Mouse (Mus musculus): ENCODE results near the gene Ugt1a5. TPM values are rescaled to one million over a fixed set of nuclear protein-coding genes. Genes with fewer than 3 reads are reported as not detected.
A peak's percentile ranks its signal among the peaks of the same experiment; 100 is the strongest.

The Ugt1a5 gene
- polyA plus RNA-seq, 1 experiment from 2014 or later: not detected

DNA sequence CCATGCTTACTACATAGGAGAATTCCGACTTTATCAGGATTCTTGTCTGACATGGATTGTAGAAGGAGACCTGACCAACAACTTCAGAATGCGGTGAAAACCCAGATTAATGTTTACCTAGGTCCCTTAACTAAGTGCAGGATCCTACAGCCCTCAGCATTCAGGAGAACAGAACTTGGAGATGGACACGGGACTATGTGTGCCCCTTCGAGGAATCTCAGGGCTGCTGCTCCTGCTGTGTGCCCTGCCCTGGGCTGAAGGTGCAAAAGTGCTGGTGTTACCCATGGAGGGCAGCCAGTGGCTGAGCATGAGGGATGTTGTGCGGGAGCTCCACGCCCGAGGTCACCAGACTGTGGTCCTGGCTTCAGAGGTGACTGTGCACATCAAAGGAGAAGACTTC, 34.6 kb downstream of the Ugt1a5 start, which contains the start of gene Ugt1a2:
Ugt1a2 (plus strand) TSS at position 146 of the 400 bp plus-strand sequence.
- no peaks in the 10 kb centered on the region for H3K36me3 ChIP-seq
- ATAC-seq (ENCODE audit: insufficient read depth, low FRiP score, low read depth): no peak
- 76% methylated on average over 7 of the region's 7 CpGs for WGBS
- H3K27ac ChIP-seq: no peak within 1 kb of the TSS
- peaks cover 5% of the 10 kb centered on the region; the same call in 1 of the 2 replicates for H3K4me1 ChIP-seq
- H3K4me3 ChIP-seq (replicated peaks): no peak within 1 kb of the TSS
- H3K9me3 ChIP-seq: no peaks in the 10 kb centered on the region
- H3K4me2 ChIP-seq: no peak within 1 kb of the TSS
- no peaks in the 10 kb centered on the region for H3K27me3 ChIP-seq (replicated peaks)
- no peak within 1 kb of the TSS for H3K9ac ChIP-seq

DNA sequence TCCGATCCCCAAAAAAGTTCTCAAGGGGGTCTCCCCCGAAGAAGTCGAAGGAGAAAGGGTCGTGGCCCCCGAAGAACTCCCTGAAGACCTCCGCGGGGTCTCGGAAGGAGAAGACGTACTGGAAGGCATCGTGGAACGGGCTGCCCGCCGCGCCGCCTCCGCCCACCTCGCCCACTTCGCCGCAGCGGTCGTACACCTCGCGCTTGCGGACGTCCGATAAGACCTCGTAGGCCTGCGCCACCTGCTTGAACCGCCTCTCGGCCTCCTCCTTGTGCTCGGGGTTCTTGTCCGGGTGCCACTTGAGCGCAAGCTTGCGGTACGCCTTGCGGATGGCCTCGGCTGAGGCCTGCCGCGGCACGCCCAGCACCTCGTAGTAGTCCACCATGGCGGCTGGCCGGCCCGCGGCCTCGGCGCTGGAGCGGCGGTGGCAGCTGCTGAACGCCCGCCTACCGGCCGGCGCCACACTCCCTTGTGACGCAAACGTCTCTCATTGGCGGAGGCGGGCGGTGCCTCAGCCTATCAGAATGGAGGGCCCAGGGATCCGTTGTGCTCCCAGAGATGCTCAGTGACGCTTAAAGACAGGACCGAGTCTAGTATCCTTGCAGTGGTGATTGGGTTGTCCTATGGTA, 39.6 kb downstream of the Ugt1a5 start, which contains the start of gene Dnajb3:
Dnajb3 (minus strand) TSS at position 489 of the 629 bp plus-strand sequence.
- peaks cover 5% of the 10 kb centered on the region; the same call in 1 of the 2 replicates for H3K4me1 ChIP-seq
- ATAC-seq (ENCODE audit: insufficient read depth, low FRiP score, low read depth): peak; percentile 93
- H3K9me3 ChIP-seq: no peaks in the 10 kb centered on the region
- WGBS: 7% methylated on average over 62 of the region's 62 CpGs
- peak within 1 kb of the TSS; percentile 26; the same call in 1 of the 2 replicates for H3K9ac ChIP-seq
- H3K36me3 ChIP-seq: no peaks in the 10 kb centered on the region
- H3K4me2 ChIP-seq: peak within 1 kb of the TSS; percentile 86
- H3K27me3 ChIP-seq (replicated peaks): no peaks in the 10 kb centered on the region
- peak within 1 kb of the TSS; percentile 48 for H3K4me3 ChIP-seq (replicated peaks)
- H3K27ac ChIP-seq: no peak within 1 kb of the TSS

DNA sequence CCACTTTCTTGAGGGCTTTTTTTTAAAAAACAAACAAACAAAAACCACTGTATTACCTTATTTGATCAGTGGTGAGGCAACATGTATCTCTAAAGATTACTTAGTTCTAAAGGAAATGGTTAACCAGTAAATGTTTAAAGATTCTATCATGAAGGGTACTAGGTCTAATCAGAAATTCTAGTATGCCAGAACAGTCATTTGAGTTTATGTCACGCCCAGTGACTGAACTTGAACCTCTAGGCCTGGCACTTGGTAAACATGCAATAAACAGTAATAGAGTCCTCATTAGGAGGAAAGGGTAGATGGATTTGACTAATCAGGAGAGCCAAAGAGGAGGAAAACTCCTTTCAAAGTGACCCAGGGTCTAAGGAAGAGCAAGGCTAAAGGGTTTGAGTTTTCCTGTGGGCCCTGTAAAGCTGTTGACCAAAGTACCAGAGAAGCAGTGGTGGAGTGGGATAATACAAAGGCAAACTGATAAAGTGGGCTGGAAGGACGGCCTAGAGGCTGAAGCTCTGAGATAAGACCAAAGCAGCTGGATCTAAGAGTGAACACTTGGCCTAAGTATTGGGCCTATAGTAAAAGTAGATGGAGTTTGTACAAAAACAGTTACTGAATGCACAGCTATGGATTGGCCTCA, 41.1 kb downstream of the Ugt1a5 start:
- Histone ChIP-seq H3K4me2 (no peak overlapping the region), H3K4me1 (peaks cover 5% of the 10 kb centered on the region; the same call in 1 of the 2 replicates), H3K9me3 (no peaks in the 10 kb centered on the region), H3K27me3 (replicated peaks) (no peaks in the 10 kb centered on the region), H3K36me3 (no peaks in the 10 kb centered on the region), H3K9ac (no peak overlapping the region), H3K27ac (no peak overlapping the region), H3K4me3 (replicated peaks) (no peak overlapping the region)
- peak; percentile 72; the same call in 1 of the 2 replicates for ATAC-seq (ENCODE audit: insufficient read depth, low FRiP score, low read depth)
- WGBS: 67% methylated on average over 2 of the region's 2 CpGs

DNA sequence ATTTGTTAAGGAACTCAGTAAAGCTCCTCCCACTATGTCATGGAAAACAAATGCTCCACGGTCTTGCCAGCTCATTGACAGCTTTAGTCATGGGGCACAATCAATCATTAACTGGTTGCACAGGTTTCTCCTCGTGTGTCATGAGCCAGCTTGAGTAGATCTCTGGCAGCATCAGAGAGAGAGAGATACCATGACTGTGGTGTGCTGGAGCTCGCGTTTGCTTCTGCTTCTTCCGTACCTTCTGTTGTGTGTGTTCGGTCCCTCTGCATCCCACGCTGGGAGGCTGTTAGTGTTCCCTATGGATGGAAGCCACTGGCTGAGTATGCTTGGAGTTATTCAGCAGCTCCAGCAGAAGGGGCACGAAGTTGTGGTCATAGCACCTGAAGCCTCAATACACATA, 46.0 kb downstream of the Ugt1a5 start, which contains the start of gene Ugt1a1:
Ugt1a1 (plus strand) TSS at position 148 of the 400 bp plus-strand sequence.
- WGBS: 63% methylated on average over 8 of the region's 8 CpGs
- H3K27me3 ChIP-seq (replicated peaks): no peaks in the 10 kb centered on the region
- H3K27ac ChIP-seq: no peak within 1 kb of the TSS
- no peaks in the 10 kb centered on the region for H3K4me1 ChIP-seq
- no peak within 1 kb of the TSS for H3K4me2 ChIP-seq
- no peak within 1 kb of the TSS for H3K4me3 ChIP-seq (replicated peaks)
- H3K9ac ChIP-seq: no peak within 1 kb of the TSS
- no peaks in the 10 kb centered on the region for H3K36me3 ChIP-seq
- peak; percentile 19; the same call in 1 of the 2 replicates for ATAC-seq (ENCODE audit: insufficient read depth, low FRiP score, low read depth)
- H3K9me3 ChIP-seq: peaks cover 7% of the 10 kb centered on the region; the same call in 1 of the 2 replicates

DNA sequence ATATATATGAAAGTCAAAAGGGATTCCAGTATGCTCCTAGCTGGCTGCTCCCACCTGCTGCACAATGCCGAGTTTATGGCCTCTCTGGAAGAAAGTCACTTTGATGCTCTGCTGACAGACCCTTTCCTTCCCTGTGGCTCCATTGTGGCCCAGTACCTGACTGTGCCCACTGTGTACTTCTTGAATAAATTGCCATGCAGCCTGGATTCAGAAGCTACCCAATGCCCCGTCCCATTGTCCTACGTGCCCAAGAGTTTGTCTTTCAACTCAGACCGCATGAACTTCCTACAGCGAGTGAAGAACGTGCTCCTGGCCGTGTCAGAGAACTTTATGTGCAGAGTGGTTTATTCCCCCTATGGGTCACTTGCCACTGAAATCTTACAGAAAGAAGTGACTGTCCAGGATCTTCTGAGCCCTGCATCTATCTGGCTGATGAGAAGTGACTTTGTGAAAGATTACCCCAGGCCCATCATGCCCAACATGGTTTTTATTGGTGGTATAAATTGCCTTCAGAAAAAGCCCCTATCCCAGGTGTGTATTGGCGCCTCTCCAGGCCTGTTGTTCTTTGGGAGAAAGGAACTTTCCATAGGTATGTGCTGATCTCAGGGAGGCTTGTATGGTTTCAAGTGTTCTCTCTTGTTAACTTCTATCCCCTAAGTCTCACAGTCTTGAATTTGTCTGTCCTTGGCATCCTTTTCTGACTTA, 46.7 kb downstream of the Ugt1a5 start:
- ATAC-seq (ENCODE audit: insufficient read depth, low FRiP score, low read depth): 0 out of 2 replicates have a peak, but pooled peaks have one; percentile 6

GRCm38 (mm10) chr1:88213061-88213460, 47.2 kb downstream of the Ugt1a5 start:
- no peak for ATAC-seq (ENCODE audit: insufficient read depth, low FRiP score, low read depth)
- 76% methylated on average over 1 of the region's 1 CpGs for WGBS
- no peak overlapping the region for H3K9ac ChIP-seq
- no peaks in the 10 kb centered on the region for H3K27me3 ChIP-seq (replicated peaks)
- H3K9me3 ChIP-seq: peaks cover 16% of the 10 kb centered on the region
- H3K27ac ChIP-seq: no peak overlapping the region
- no peaks in the 10 kb centered on the region for H3K4me1 ChIP-seq
- no peak overlapping the region for H3K4me3 ChIP-seq (replicated peaks)
- H3K4me2 ChIP-seq: no peak overlapping the region
- H3K36me3 ChIP-seq: no peaks in the 10 kb centered on the region

More for the DNA sequence above, 46.7 kb downstream of the Ugt1a5 start:
- Histone ChIP-seq H3K4me1 (no peaks in the 10 kb centered on the region), H3K9ac (no peak overlapping the region), H3K36me3 (no peaks in the 10 kb centered on the region), H3K27ac (no peak overlapping the region), H3K4me3 (replicated peaks) (no peak overlapping the region), H3K27me3 (replicated peaks) (no peaks in the 10 kb centered on the region), H3K4me2 (no peak overlapping the region), H3K9me3 (peaks cover 14% of the 10 kb centered on the region)
- WGBS: 61% methylated on average over 8 of the region's 8 CpGs

DNA sequence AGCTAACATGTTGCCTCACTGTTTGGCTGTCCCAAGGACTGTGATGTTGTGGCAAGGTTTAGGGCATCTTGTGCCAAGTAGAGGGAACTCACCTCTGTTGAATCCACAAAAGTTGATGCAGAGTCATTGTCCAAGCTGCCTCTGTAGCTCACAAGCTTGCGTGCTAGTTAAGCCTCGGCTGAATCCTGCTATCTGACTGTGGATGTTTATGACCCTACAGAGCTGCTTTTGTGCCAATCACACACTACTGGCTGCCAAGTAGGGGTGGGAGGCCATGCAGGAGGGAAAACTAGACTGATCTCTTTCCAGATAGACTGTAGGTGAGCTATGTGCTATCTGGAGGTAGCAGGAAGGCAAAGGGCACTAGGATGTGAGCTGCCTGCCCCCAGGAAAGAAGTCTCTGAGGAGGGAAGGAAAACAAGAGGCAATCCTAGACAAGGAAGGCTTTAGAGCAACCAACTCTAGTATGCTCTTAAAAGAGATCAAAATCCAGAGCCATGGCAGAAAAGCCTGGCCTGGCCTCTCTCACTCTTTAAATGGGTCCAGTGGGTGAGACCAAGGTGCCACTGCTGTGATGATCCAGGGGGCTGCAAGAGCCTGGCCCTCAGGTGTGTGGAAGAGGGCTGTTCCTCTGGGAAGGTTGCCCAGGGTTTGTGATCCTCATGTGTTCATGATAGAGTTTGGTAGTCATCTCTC, 48.1 kb downstream of the Ugt1a5 start:
- peaks cover 16% of the 10 kb centered on the region for H3K9me3 ChIP-seq

GRCm38 (mm10) chr1:88214462-88214952, 48.7 kb downstream of the Ugt1a5 start:
- 74% methylated on average over 2 of the region's 2 CpGs for WGBS

More for the DNA sequence above, 48.1 kb downstream of the Ugt1a5 start:
- H3K36me3 ChIP-seq: no peaks in the 10 kb centered on the region
- no peak overlapping the region for H3K4me2 ChIP-seq
- H3K4me1 ChIP-seq: no peaks in the 10 kb centered on the region
- H3K9ac ChIP-seq: no peak overlapping the region
- WGBS: 76% methylated on average over 2 of the region's 2 CpGs
- no peak for ATAC-seq (ENCODE audit: insufficient read depth, low FRiP score, low read depth)
- no peaks in the 10 kb centered on the region for H3K27me3 ChIP-seq (replicated peaks)
- no peak overlapping the region for H3K27ac ChIP-seq
- no peak overlapping the region for H3K4me3 ChIP-seq (replicated peaks)

GRCm38 (mm10) chr1:88215466-88216380, 49.9 kb downstream of the Ugt1a5 start:
- WGBS: 70% methylated on average over 10 of the region's 10 CpGs
- Histone ChIP-seq H3K9ac (no peak overlapping the region), H3K4me3 (replicated peaks) (no peak overlapping the region), H3K9me3 (peaks cover 16% of the 10 kb centered on the region), H3K4me1 (no peaks in the 10 kb centered on the region), H3K4me2 (no peak overlapping the region), H3K36me3 (no peaks in the 10 kb centered on the region), H3K27me3 (replicated peaks) (no peaks in the 10 kb centered on the region), H3K27ac (no peak overlapping the region)
- ATAC-seq (ENCODE audit: insufficient read depth, low FRiP score, low read depth): no peak

More at GRCm38 (mm10) chr1:88214462-88214952, 48.7 kb downstream of the Ugt1a5 start:
- no peak for ATAC-seq (ENCODE audit: insufficient read depth, low FRiP score, low read depth)
- H3K9me3 ChIP-seq: peaks cover 16% of the 10 kb centered on the region
- no peak overlapping the region for H3K27ac ChIP-seq
- H3K4me1 ChIP-seq: no peaks in the 10 kb centered on the region
- H3K27me3 ChIP-seq (replicated peaks): no peaks in the 10 kb centered on the region
- H3K4me3 ChIP-seq (replicated peaks): no peak overlapping the region
- no peaks in the 10 kb centered on the region for H3K36me3 ChIP-seq
- no peak overlapping the region for H3K9ac ChIP-seq
- no peak overlapping the region for H3K4me2 ChIP-seq

DNA sequence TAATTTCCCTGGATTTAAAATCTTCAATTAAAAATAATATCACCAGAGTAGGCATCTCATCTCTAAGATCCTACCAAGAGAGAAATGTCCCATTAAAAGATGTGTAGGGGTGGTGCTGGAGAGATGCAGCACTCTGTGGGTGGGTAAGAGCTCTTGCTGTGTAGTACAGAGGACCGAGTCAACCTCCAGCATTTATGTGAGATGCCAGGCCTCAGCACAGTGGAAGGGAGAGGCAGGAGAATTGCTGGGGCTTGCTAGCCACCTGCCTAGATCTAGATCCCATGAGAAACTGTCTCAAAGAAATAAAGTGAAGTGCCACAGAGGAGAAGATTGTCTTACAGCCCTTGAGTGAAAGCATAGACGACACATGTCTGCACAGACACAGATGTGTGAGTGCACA, 50.7 kb downstream of the Ugt1a5 start:
- Histone ChIP-seq H3K9ac (no peak overlapping the region), H3K4me3 (replicated peaks) (no peak overlapping the region), H3K4me1 (no peaks in the 10 kb centered on the region), H3K36me3 (no peaks in the 10 kb centered on the region), H3K9me3 (peaks cover 16% of the 10 kb centered on the region), H3K27ac (no peak overlapping the region), H3K27me3 (replicated peaks) (no peaks in the 10 kb centered on the region), H3K4me2 (no peak overlapping the region)
- ATAC-seq (ENCODE audit: insufficient read depth, low FRiP score, low read depth): no peak
- WGBS: 60% methylated on average over 2 of the region's 2 CpGs
